Comparison of ENCODE assay signal across 8 mouse cellular contexts in the genomic region with DNA sequence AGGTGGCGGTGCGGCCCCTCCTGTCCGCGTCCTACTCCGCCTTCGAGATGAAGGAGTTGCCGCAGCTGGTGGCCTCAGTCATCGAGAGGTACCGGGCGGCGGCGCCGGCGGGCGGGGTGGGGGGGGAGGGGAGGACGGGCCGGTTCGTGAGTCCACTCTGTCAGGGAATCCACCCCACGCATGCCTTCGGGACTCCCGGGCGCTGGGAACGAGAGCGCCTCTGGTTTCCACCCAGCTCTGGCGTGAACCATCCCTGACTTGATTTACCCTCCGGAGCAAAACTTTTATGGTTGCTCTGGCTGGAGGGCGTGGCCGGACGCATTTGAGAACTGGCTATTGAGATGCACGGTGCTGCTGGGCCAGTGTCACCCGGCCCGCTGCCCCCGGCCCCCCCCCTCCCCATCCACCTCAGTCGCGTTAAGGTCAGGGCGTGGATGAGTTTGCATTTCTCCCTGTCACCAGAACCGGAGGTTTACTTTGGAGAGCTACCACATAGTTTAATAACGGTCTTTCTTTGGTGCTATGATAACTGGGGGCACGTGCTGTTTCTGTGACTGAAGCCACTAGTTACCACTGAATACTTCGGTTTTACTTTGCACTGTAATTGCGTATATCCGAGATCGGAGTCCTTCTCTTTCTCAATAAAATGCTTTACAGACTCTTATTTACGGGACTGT. TPM values are rescaled to one million over a fixed set of nuclear protein-coding genes. Genes with fewer than 3 reads are reported as not detected.
DNase-seq lines count a peak whose midpoint lies in the region; ATAC-seq and TF ChIP-seq lines count a peak whose summit lies in the region.

No protein-coding gene starts in this region.

- peaks cover 3% of the 10 kb centered on the region for H3K4me1 ChIP-seq in lung, adult 2 months (ENCODE audit: control insufficient read depth, insufficient read depth, low read length)
- peaks cover 10% of the 10 kb centered on the region; the same call in 1 of the 2 replicates for H3K4me1 ChIP-seq in brown adipose tissue, adult 24 weeks (ENCODE audit: control insufficient read depth, insufficient read depth, insufficient read length, low read length)
- H3K4me1 ChIP-seq in heart, postnatal 0 days (ENCODE audit: control insufficient read depth, insufficient read depth) = peaks cover 10% of the 10 kb centered on the region
- peaks cover 53% of the 10 kb centered on the region for H3K4me1 ChIP-seq in liver, embryonic 13.5 days (replicated peaks)
- peaks cover 13% of the 10 kb centered on the region; the same call in 1 of the 2 replicates for H3K4me1 ChIP-seq in neural tube, embryonic 14.5 days (ENCODE audit: control insufficient read depth, insufficient read depth, low read length)

- TF ChIP-seq CTCF in lung, adult 2 months (IDR thresholded peaks at IDR 0.05; ENCODE audit: insufficient read depth, low read length) = no peak
- no peak for TF ChIP-seq CTCF in heart, postnatal 0 days (IDR thresholded peaks at IDR 0.05; ENCODE audit: low read depth)

- no peaks in the 10 kb centered on the region for H3K27me3 ChIP-seq in heart, postnatal 0 days (ENCODE audit: control insufficient read depth, insufficient read depth, low read length)
- H3K27me3 ChIP-seq in liver, embryonic 13.5 days = no peaks in the 10 kb centered on the region
- no peaks in the 10 kb centered on the region for H3K27me3 ChIP-seq in neural tube, embryonic 14.5 days (ENCODE audit: control insufficient read depth, insufficient read depth, low read length)

- peak overlapping the region; percentile 81 for H3K4me3 ChIP-seq in lung, adult 2 months (replicated peaks; ENCODE audit: extremely low read depth, low read depth, low read length)
- H3K4me3 ChIP-seq in brown adipose tissue, adult 24 weeks (ENCODE audit: insufficient read depth, low read depth, low read length) = peak overlapping the region; percentile 84
- peak overlapping the region; percentile 93 for H3K4me3 ChIP-seq in heart, postnatal 0 days (ENCODE audit: low read depth, low read length)
- peak overlapping the region; percentile 87 for H3K4me3 ChIP-seq in liver, embryonic 13.5 days (replicated peaks)
- peak overlapping the region; percentile 90 for H3K4me3 ChIP-seq in neural tube, embryonic 14.5 days (ENCODE audit: low read depth, low read length)

- H3K36me3 ChIP-seq in heart, postnatal 0 days (replicated peaks; ENCODE audit: control insufficient read depth, insufficient read depth, low read length) = peaks cover 12% of the 10 kb centered on the region; the same call in 1 of the 2 replicates
- H3K36me3 ChIP-seq in liver, embryonic 13.5 days = peaks cover 26% of the 10 kb centered on the region
- H3K36me3 ChIP-seq in neural tube, embryonic 14.5 days (ENCODE audit: control insufficient read depth, insufficient read depth, low read length) = peaks cover 9% of the 10 kb centered on the region; the same call in 1 of the 2 replicates

- H3K9ac ChIP-seq in heart, postnatal 0 days (replicated peaks; ENCODE audit: low read depth, low read length) = peak overlapping the region; percentile 81
- H3K9ac ChIP-seq in liver, embryonic 13.5 days = peak overlapping the region; percentile 90
- peak overlapping the region; percentile 85 for H3K9ac ChIP-seq in neural tube, embryonic 14.5 days (replicated peaks; ENCODE audit: low read depth, low read length)

- TF ChIP-seq EP300 in heart, postnatal 0 days (IDR thresholded peaks at IDR 0.05; ENCODE audit: low read depth) = no peak

- 1% methylated on average over 36 of the region's 44 CpGs for WGBS in lung, adult 2 months
- 2% methylated on average over 36 of the region's 44 CpGs for WGBS in heart, postnatal 0 days
- under 1% methylated on average over 44 of the region's 44 CpGs for WGBS in liver, embryonic 13.5 days (ENCODE audit: insufficient replicate concordance)
- 4% methylated on average over 43 of the region's 44 CpGs for WGBS in neural tube, embryonic 14.5 days

- H3K9me3 ChIP-seq in heart, postnatal 0 days (replicated peaks; ENCODE audit: control insufficient read depth, low read length) = no peaks in the 10 kb centered on the region
- H3K9me3 ChIP-seq in liver, embryonic 13.5 days (replicated peaks) = no peaks in the 10 kb centered on the region
- no peaks in the 10 kb centered on the region for H3K9me3 ChIP-seq in neural tube, embryonic 14.5 days (ENCODE audit: control insufficient read depth, low read length)

- TF ChIP-seq POLR2A in lung, adult 2 months (IDR thresholded peaks at IDR 0.05; ENCODE audit: borderline replicate concordance, extremely low read depth, low read depth, low read length) = no peak

- no peak for DNase-seq in lung, adult 2 months
- DNase-seq in lung, postnatal 10 days = no peak
- peak; percentile 23 for DNase-seq in heart, postnatal 0 days (ENCODE audit: low spot score)
- peak; percentile 53 for DNase-seq in liver, embryonic 13.5 days
- DNase-seq in frontal cortex, postnatal 25 days (ENCODE audit: low spot score in 2 of 2) = no peak
- no peak for DNase-seq in cerebellum, adult 11-12 months

- peak; percentile 33 for ATAC-seq in heart, postnatal 0 days (ENCODE audit: insufficient read depth, low read depth)
- ATAC-seq in liver, embryonic 13.5 days (ENCODE audit: low read depth) = peak; percentile 64
- peak; percentile 48; the same call in 1 of the 2 replicates for ATAC-seq in neural tube, embryonic 14.5 days (ENCODE audit: low read depth)

- H3K4me2 ChIP-seq in heart, postnatal 0 days (ENCODE audit: low read depth, low read length) = peak overlapping the region; percentile 78
- peak overlapping the region; percentile 76 for H3K4me2 ChIP-seq in liver, embryonic 13.5 days
- peak overlapping the region; percentile 80 for H3K4me2 ChIP-seq in neural tube, embryonic 14.5 days (ENCODE audit: low read depth, low read length)

- 0 out of 2 replicates have a peak overlapping the region, but pooled peaks have one; percentile 42 for H3K27ac ChIP-seq in brown adipose tissue, adult 24 weeks (replicated peaks; ENCODE audit: low read depth, low read length)
- peak overlapping the region; percentile 86 for H3K27ac ChIP-seq in heart, postnatal 0 days (ENCODE audit: low read depth)
- H3K27ac ChIP-seq in liver, embryonic 13.5 days = peak overlapping the region; percentile 96
- H3K27ac ChIP-seq in neural tube, embryonic 14.5 days (ENCODE audit: low read depth, low read length) = peak overlapping the region; percentile 74

RNA-seq across cellular contexts. Expression of gene Ubr4, which starts 28.5 kb away (rescaled TPM):
- 163 and 183 TPM in 2 replicates for polyA plus RNA-seq in lung, adult 2 months (2012; rRNA removed)
- polyA plus RNA-seq in brown adipose tissue, adult 24 weeks (2012; ENCODE audit: insufficient read depth, insufficient read length, missing spikeins) = 32.5 and 43.2 TPM in 2 replicates
- total RNA-seq in heart, postnatal 0 days (2014; rRNA removed; ENCODE audit: low replicate concordance) = 80.6 and 120 TPM in 2 replicates
- polyA plus RNA-seq in heart, postnatal 0 days (2015; fragmentation: Nextera tagmentation; extraction: Ambion mirVana) = 34.5 and 41.0 TPM in 2 replicates
- 33.8 and 34.5 TPM in 2 replicates for polyA plus RNA-seq in liver, embryonic 13.5 days (2015; fragmentation: Nextera tagmentation; extraction: Ambion mirVana)
- polyA plus RNA-seq in neural tube, embryonic 14.5 days (2014; fragmentation: Nextera tagmentation; extraction: Ambion mirVana) = 99.2 and 109 TPM in 2 replicates

RNA-seq across cellular contexts. Expression of gene Emc1, which starts 28.5 kb away (rescaled TPM):
- 38.3 and 42.7 TPM in 2 replicates for polyA plus RNA-seq in lung, adult 2 months (2012; rRNA removed)
- 14.1 and 14.7 TPM in 2 replicates for polyA plus RNA-seq in brown adipose tissue, adult 24 weeks (2012; ENCODE audit: insufficient read depth, insufficient read length, missing spikeins)
- 41.5 and 48.4 TPM in 2 replicates for total RNA-seq in heart, postnatal 0 days (2014; rRNA removed; ENCODE audit: low replicate concordance)
- polyA plus RNA-seq in heart, postnatal 0 days (2015; fragmentation: Nextera tagmentation; extraction: Ambion mirVana) = 24.0 and 25.3 TPM in 2 replicates
- 15.4 and 17.8 TPM in 2 replicates for polyA plus RNA-seq in liver, embryonic 13.5 days (2015; fragmentation: Nextera tagmentation; extraction: Ambion mirVana)
- 42.4 and 44.8 TPM in 2 replicates for polyA plus RNA-seq in neural tube, embryonic 14.5 days (2014; fragmentation: Nextera tagmentation; extraction: Ambion mirVana)

RNA-seq across cellular contexts. Expression of gene Mrto4, which starts 28.5 kb away (rescaled TPM):
- 12.4 and 17.9 TPM in 2 replicates for polyA plus RNA-seq in lung, adult 2 months (2012; rRNA removed)
- polyA plus RNA-seq in brown adipose tissue, adult 24 weeks (2012; ENCODE audit: insufficient read depth, insufficient read length, missing spikeins) = 16.7 and 22.2 TPM in 2 replicates
- total RNA-seq in heart, postnatal 0 days (2014; rRNA removed; ENCODE audit: low replicate concordance) = 31.3 and 43.4 TPM in 2 replicates
- 41.5 and 45.1 TPM in 2 replicates for polyA plus RNA-seq in heart, postnatal 0 days (2015; fragmentation: Nextera tagmentation; extraction: Ambion mirVana)
- polyA plus RNA-seq in liver, embryonic 13.5 days (2015; fragmentation: Nextera tagmentation; extraction: Ambion mirVana) = 141 and 147 TPM in 2 replicates
- polyA plus RNA-seq in neural tube, embryonic 14.5 days (2014; fragmentation: Nextera tagmentation; extraction: Ambion mirVana) = 73.2 and 77.4 TPM in 2 replicates

Comparison
In these comparisons a context has a peak if more than half of its experiments do, and no peak if none do; other contexts are left out.
1. DNase-seq: peak in heart, postnatal 0 days (single experiment) and liver, embryonic 13.5 days (single experiment); none in lung, adult 2 months (single experiment), lung, postnatal 10 days (single experiment), frontal cortex, postnatal 25 days (0 of 2) and cerebellum, adult 11-12 months (single experiment).
2. H3K27ac ChIP-seq: peak in every context shown above with its lines; median percentile 96 in liver, embryonic 13.5 days; 86 in heart, postnatal 0 days; 74 in neural tube, embryonic 14.5 days; 42 in brown adipose tissue, adult 24 weeks.
3. Peak in every context shown above with its lines, with median percentiles within 50 percentile points of each other: H3K4me3 ChIP-seq, ATAC-seq, H3K4me2 ChIP-seq and H3K9ac ChIP-seq.